Mouse (Mus musculus): ENCODE measurements around the gene Dnajc19.

Gene Dnajc19

GRCm38 (mm10) chr3:34030601-34031000 lies 50.5 kb downstream of the Dnajc19 start:
- DNase-seq (ENCODE audit: low read depth, low spot score): no peak

DNA sequence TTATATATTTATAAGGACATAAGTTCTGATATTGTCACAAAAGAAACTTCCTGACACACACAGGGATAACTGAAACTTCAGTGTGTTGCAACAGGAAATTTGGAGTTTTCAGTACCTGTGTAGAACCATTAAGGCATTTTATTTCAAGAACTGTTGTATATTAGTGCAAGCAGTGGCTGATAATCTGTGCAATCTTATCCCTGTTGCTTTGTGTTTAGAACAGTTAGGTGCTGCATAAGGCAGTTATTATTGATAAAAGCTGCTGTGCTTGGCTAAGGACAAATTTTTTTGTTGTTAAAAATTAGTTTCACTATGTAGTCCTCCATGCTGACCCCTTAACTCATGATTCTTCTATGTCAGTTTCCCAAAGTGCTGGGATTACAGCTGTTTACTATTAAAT lies 52.2 kb downstream of the Dnajc19 start:
- DNase-seq (ENCODE audit: low read depth, low spot score): no peak

DNA sequence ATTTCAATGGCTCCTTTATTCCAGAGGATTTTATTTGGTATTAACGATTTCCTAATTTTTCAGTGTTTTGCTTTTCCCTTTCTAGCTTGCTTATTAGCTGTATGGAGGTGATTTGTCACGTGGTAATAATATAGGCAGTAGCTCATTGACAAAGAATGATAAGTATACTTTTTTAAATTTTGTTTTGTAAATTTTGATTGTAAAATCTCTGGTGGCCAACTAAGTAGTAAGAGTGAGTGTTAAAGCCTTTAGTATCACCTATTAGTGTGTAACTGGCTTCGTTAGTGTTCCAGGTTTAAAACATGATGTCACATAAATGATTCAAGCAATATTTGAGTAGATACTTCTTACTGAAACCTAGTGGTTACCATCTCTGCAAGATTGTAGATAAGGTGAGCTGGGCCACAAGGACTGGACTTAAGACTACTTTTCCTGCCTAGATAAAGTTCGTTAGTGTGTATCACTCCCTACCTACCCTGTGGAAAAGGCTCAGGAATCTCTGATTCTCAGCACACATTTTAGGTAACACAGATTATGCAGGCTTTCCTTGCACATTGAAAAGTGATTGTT lies 59.8 kb downstream of the Dnajc19 start:
- no peak for DNase-seq (ENCODE audit: low read depth, low spot score)

DNA sequence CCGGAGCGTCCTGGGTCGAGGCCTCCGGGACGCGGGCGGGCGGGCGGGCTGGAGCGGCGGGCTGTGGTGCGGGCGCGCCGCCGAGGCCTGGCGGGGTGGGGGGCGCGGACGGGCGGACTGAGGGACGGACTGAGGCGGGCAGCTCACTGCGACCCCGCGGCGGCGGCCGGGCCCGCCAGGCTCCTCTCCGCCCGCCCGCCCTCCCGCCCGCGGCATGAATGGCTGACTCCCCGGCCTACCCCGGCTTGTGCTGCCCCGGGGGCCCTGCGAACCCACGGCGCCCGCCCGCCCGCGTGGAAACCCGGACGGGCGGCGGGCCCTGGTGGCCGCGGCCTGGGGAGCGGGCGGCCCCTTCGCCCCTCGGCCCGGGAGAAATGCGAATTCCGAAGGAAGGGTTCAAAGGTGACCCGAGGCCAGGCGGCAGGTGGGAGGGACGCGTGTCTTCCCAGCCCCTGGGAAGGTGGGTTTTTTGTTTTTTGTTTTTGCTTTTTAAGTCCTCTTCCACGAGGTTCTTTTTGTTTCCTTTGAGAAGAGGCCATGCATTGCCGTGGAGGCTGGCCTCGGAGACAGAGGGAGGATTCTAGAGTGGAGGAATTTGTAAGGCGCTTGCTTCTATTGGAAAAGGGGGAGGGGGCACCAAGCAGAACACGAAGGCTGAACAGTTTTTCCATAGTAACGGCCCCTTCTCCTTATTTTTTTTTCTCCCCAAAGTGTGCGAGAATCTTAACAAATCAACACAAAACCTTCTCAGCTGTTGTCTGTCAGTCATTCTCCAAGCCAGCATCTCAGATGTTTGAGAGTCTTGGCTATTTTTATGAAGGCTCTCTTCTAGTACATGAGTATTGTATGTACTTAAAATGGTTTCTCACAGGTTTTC lies 60.5 kb downstream of the Dnajc19 start:
- DNase-seq (ENCODE audit: low read depth, low spot score): peak; percentile 40

- peak; percentile 90 for DNase-seq (ENCODE audit: low read depth, low spot score)
These were observed 61.4 kb downstream of the Dnajc19 start, which contains the start of gene Fxr1 for GRCm38 (mm10) chr3:34019540-34020381. Gene Fxr1, plus strand, starts transcription at chr3:34019943.

DNA sequence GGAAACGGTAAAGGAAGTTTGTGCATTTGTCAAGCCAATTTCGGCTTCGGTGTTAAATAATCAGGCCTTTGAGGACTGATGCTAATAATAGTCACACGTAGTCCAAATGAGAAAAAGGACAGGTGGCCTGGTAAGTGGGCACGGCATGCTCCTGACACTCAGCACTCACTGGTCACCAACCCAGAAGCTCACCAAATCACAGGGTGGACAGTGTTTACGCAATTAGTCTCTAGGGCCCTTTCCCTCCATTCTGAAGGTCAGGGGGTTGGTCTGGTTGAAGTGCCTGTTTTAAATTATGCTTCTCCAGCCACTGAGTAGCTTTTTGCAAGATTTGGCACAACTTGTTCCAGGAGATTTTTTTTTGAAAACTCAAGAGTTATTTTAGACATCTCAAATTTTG lies 72.9 kb downstream of the Dnajc19 start:
- no peak for DNase-seq (ENCODE audit: low read depth, low spot score)

- DNase-seq (ENCODE audit: low read depth, low spot score): no peak
These were observed 73.5 kb downstream of the Dnajc19 start for GRCm38 (mm10) chr3:34007611-34008010.

DNA sequence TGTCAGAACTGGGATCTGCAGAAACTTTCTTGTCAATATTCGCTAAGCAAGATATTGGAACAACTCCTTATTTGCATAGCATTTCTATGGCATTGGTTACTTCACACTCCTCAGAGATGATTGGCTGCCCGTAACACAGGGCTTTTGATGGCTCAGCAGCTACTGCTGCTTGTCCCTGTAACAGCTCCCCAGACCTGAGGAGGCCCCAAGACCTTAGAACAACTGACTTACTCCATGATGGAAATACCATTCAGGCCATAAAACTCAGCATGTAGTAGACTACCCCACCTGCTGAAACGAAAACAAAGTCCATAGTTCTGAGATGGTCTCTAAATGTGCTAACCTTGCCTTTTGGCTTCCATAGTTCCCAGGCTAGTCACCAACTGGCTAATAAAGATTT lies 74.3 kb downstream of the Dnajc19 start:
- no peak for DNase-seq (ENCODE audit: low read depth, low spot score)

GRCm38 (mm10) chr3:34006301-34006700 lies 74.8 kb downstream of the Dnajc19 start:
- no peak for DNase-seq (ENCODE audit: low read depth, low spot score)
